Mouse (Mus musculus): Measurements from ENCODE around the gene F5. TPM values are rescaled to one million over a fixed set of nuclear protein-coding genes. Genes with fewer than 3 reads are reported as not detected.

F5 gene
- polyA plus RNA-seq, 1 experiment from 2014 or later, result 0.29 TPM

DNA sequence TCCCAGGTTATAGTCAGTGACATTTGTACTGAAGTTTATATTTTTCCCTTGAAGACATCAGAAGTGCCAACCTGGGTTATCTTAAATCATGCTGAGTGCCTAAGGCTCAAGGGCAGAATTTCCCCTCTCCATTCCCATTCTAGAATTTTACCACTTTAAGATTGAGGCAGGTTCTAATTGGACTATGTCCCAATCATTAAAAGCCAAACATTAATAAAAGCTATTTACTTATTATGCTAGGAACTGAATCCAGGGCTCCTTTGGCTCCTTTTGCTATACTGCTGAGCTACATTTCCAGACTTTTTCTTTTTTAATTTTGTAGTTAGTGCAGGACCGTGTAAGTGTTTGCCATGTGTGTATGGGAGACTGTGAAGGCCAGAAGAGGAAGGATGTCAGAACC, 99.8 kb downstream of the F5 start:
- H3K4me1 ChIP-seq (replicated peaks; ENCODE audit: control insufficient read depth, insufficient read depth, low read length), result peaks cover 19% of the 10 kb centered on the region
- no peaks in the 10 kb centered on the region for H3K9me3 ChIP-seq (ENCODE audit: control insufficient read depth, low read length)
- H3K4me2 ChIP-seq (ENCODE audit: low read depth, low read length), result no peak overlapping the region
- no peak overlapping the region for H3K4me3 ChIP-seq (ENCODE audit: low read length)
- no peak overlapping the region for H3K9ac ChIP-seq (ENCODE audit: low read length)
- H3K27me3 ChIP-seq (ENCODE audit: control insufficient read depth, insufficient read depth, low read depth, low read length), result no peaks in the 10 kb centered on the region
- no peak for ATAC-seq (ENCODE audit: low read depth)
- H3K27ac ChIP-seq (ENCODE audit: low read length), result no peak overlapping the region
- H3K36me3 ChIP-seq (ENCODE audit: control insufficient read depth, insufficient read depth, low read length), result no peaks in the 10 kb centered on the region
- WGBS, result 86% methylated on average over 1 of the region's 1 CpGs

DNA sequence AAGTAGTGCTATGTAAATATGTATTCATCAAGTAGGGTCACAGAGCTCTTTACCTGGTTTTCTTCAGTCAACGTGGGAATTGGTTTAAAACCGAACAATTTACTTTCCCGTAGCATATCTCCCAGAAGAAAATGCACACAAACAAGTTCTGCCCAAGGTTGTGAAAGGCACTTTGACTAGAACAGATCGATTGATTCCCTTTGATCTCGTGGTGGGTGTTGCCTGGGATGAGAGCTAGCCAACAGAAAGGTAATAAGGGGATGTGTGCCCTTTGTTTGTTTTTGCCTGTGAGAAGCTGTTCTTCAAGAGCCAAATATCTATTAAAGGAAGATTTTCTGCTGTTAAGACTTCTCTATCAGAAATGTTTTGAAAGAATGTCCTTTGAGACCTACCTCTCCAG, 100.9 kb downstream of the F5 start:
- no peaks in the 10 kb centered on the region for H3K27me3 ChIP-seq (ENCODE audit: control insufficient read depth, insufficient read depth, low read depth, low read length)

DNA sequence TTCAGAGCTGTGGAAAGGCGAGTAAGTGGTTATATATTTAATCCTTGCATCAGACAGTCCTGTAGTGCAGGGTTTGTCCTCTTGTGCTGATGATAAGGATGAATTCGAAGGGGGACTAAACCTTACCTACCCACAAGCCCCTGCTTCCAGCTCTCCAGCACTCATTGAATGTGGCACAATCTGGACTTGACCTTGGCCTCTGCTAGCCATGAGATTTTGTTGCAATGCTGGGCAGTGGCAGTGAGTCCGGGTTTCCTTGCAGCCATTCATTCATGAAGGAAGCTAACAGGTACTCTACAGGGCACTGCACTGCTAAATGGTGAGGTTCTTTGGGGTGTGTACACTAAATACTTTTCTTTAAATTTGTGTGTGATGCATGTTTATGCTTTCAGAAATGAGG, 103.2 kb downstream of the F5 start:
- Histone ChIP-seq H3K4me1 (replicated peaks; ENCODE audit: control insufficient read depth, insufficient read depth, low read length) (peaks cover 9% of the 10 kb centered on the region), H3K36me3 (ENCODE audit: control insufficient read depth, insufficient read depth, low read length) (peaks cover 7% of the 10 kb centered on the region), H3K27ac (ENCODE audit: low read length) (no peak overlapping the region), H3K27me3 (ENCODE audit: control insufficient read depth, insufficient read depth, low read depth, low read length) (no peaks in the 10 kb centered on the region), H3K9ac (ENCODE audit: low read length) (no peak overlapping the region), H3K9me3 (ENCODE audit: control insufficient read depth, low read length) (no peaks in the 10 kb centered on the region), H3K4me2 (ENCODE audit: low read depth, low read length) (no peak overlapping the region), H3K4me3 (ENCODE audit: low read length) (no peak overlapping the region)
- ATAC-seq (ENCODE audit: low read depth), result no peak
- 65% methylated on average over 3 of the region's 3 CpGs for WGBS

More for the DNA sequence above, 100.9 kb downstream of the F5 start:
- Histone ChIP-seq H3K4me3 (ENCODE audit: low read length) (no peak overlapping the region), H3K36me3 (ENCODE audit: control insufficient read depth, insufficient read depth, low read length) (peaks cover 7% of the 10 kb centered on the region), H3K9me3 (ENCODE audit: control insufficient read depth, low read length) (no peaks in the 10 kb centered on the region), H3K27ac (ENCODE audit: low read length) (no peak overlapping the region), H3K4me2 (ENCODE audit: low read depth, low read length) (no peak overlapping the region), H3K4me1 (replicated peaks; ENCODE audit: control insufficient read depth, insufficient read depth, low read length) (peaks cover 19% of the 10 kb centered on the region), H3K9ac (ENCODE audit: low read length) (no peak overlapping the region)
- no peak for ATAC-seq (ENCODE audit: low read depth)
- 54% methylated on average over 5 of the region's 5 CpGs for WGBS

DNA sequence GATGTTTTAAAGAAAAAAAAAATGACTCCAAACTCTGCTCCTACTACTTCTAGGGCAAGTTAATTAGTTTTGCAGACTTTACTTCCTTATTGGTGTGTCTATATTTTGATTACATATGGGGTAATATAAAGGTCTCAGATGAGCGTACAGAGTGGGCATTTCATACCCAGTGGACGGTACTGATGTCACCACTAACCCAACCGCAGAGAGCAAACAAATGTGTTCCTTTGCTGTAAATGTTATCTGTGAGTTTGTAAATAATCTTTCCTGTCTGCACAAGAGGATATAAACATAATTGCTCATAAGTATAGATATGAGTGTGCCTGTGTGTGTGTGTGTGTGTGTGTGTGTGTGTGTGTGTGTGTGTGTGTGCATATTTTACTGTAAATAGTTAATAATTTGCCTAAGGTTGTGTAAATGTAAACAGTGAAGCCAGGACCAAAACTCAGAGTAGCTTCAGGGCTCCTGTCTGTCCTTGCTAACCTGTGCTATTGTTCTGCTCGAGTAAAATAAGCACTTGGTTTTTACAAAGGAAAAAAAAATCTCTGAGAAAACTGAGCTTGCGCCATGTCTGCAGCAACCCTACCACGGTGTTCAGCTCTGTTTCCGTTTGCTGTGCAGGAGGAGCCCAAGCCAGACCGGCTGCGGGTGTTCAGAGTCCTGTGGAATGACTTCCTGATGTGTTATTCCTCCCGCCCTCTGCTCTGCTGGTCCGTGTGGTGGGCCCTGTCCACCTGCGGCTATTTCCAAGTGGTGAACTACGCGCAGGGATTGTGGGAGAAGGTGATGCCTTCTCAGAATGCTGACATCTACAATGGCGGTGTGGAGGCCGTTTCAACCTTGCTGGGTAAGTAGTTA, 108.8 kb downstream of the F5 start:
- no peak for ATAC-seq (ENCODE audit: low read depth)
- no peak overlapping the region for H3K27ac ChIP-seq (ENCODE audit: low read length)
- H3K9ac ChIP-seq (ENCODE audit: low read length), result no peak overlapping the region
- H3K4me1 ChIP-seq (replicated peaks; ENCODE audit: control insufficient read depth, insufficient read depth, low read length), result no peaks in the 10 kb centered on the region
- no peak overlapping the region for H3K4me2 ChIP-seq (ENCODE audit: low read depth, low read length)
- WGBS, result 73% methylated on average over 16 of the region's 16 CpGs
- no peaks in the 10 kb centered on the region for H3K27me3 ChIP-seq (ENCODE audit: control insufficient read depth, insufficient read depth, low read depth, low read length)
- H3K36me3 ChIP-seq (ENCODE audit: control insufficient read depth, insufficient read depth, low read length), result peaks cover 19% of the 10 kb centered on the region
- H3K4me3 ChIP-seq (ENCODE audit: low read length), result no peak overlapping the region
- H3K9me3 ChIP-seq (ENCODE audit: control insufficient read depth, low read length), result no peaks in the 10 kb centered on the region

DNA sequence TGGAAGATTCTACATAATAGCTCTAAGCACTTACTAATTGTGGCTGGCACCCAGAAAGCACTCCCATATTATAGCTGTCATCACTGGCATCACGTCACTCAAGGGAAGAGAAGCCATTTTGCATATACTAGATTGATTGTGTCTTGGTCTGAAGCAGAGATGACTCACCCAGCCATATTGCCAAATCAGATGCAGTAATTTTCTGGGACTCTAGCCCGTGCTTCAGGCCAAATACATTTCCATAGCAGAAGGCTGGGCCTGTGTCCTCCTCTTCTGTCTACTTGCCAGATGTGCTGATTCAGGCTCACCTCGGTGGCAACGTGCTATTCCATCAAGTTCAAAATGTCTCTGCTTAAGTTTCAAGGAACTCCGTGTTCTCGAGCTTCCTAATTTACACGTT, 109.9 kb downstream of the F5 start:
- H3K36me3 ChIP-seq (ENCODE audit: control insufficient read depth, insufficient read depth, low read length), result peaks cover 19% of the 10 kb centered on the region
- H3K4me1 ChIP-seq (replicated peaks; ENCODE audit: control insufficient read depth, insufficient read depth, low read length), result no peaks in the 10 kb centered on the region
- no peak overlapping the region for H3K27ac ChIP-seq (ENCODE audit: low read length)
- ATAC-seq (ENCODE audit: low read depth), result peak; percentile 67; the same call in 1 of the 2 replicates
- WGBS, result 74% methylated on average over 7 of the region's 7 CpGs
- no peak overlapping the region for H3K4me3 ChIP-seq (ENCODE audit: low read length)
- H3K4me2 ChIP-seq (ENCODE audit: low read depth, low read length), result no peak overlapping the region
- H3K27me3 ChIP-seq (ENCODE audit: control insufficient read depth, insufficient read depth, low read depth, low read length), result no peaks in the 10 kb centered on the region
- H3K9me3 ChIP-seq (ENCODE audit: control insufficient read depth, low read length), result no peaks in the 10 kb centered on the region
- no peak overlapping the region for H3K9ac ChIP-seq (ENCODE audit: low read length)

Other genes starting within 250 kb of the F5 start
- 14.5 and 17.1 TPM in 2 replicates for gene Scyl3, start 222.7 kb upstream of the F5 start, polyA plus RNA-seq (2015; fragmentation: Nextera tagmentation; extraction: Ambion mirVana)
- 21.0 and 23.7 TPM in 2 replicates for gene BC055324, start 157.0 kb upstream of the F5 start, polyA plus RNA-seq (2015; fragmentation: Nextera tagmentation; extraction: Ambion mirVana)
- gene Mettl18, start 156.9 kb upstream of the F5 start, polyA plus RNA-seq (2015; fragmentation: Nextera tagmentation; extraction: Ambion mirVana), result 10.5 and 11.0 TPM in 2 replicates
- gene Sele, start 103.6 kb upstream of the F5 start, polyA plus RNA-seq (2015; fragmentation: Nextera tagmentation; extraction: Ambion mirVana), result 0.06 TPM in 1 of 2 replicates, not detected in the other
- 2.5 and 5.4 TPM in 2 replicates for gene Sell, start 89.9 kb upstream of the F5 start, polyA plus RNA-seq (2015; fragmentation: Nextera tagmentation; extraction: Ambion mirVana)
- gene Selp, start 36.6 kb upstream of the F5 start, polyA plus RNA-seq (2015; fragmentation: Nextera tagmentation; extraction: Ambion mirVana), result 0.08 and 0.28 TPM in 2 replicates
- gene Slc19a2, start 97.2 kb downstream of the F5 start, polyA plus RNA-seq (2015; fragmentation: Nextera tagmentation; extraction: Ambion mirVana), result 7.2 and 7.3 TPM in 2 replicates
- gene Ccdc181, start 123.7 kb downstream of the F5 start, polyA plus RNA-seq (2015; fragmentation: Nextera tagmentation; extraction: Ambion mirVana), result 11.7 and 12.7 TPM in 2 replicates
- 44.1 and 45.0 TPM in 2 replicates for gene Nme7, start 152.3 kb downstream of the F5 start, polyA plus RNA-seq (2015; fragmentation: Nextera tagmentation; extraction: Ambion mirVana)
- gene Blzf1, start 155.7 kb downstream of the F5 start, polyA plus RNA-seq (2015; fragmentation: Nextera tagmentation; extraction: Ambion mirVana), result 34.8 and 37.0 TPM in 2 replicates